Mouse (Mus musculus): ENCODE results near the gene Psme3.

DNA sequence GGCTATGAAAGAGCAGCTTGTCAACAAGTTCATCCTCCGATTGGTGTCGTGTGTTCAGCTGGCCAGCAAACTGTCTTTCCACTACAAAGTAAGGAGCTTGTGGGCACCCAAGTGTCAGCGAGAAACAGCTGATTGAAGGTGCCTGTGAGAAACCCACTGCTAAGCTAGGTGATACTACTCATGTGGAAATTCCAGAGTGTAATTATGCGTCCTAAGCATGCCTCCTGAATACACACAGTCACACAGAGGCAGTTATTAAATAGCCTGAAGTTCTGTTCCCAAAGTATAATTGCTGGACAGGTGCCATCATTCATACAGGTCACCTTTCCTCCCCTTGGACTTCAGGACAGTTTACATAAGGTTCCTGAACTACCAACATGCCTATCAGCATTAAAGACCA lies 32.2 kb upstream of the Psme3 start:
- TF ChIP-seq CTCF (IDR thresholded peaks at IDR 0.05; ENCODE audit: low read depth, low read length) (no peak), GATA1 (IDR thresholded peaks at IDR 0.05; ENCODE audit: borderline replicate concordance, low read length) (no peak), TAL1 (conservative IDR thresholded peaks at IDR 0.05; ENCODE audit: low read depth, low read length) (no peak)
